Mouse (Mus musculus) forebrain, embryonic 15.5 days (tissue): ENCODE measurements around the gene Ccdc91. TPM values are rescaled to one million over a fixed set of nuclear protein-coding genes. Genes with fewer than 3 reads are reported as not detected.

Source experiments
- ATAC-seq: fragments of 200-750 bp; cut with Nextera tagmentation; replicated peaks from 2 replicates; pipeline ENCODE4 v1.8.0; 2017; ENCODE audit warnings: mild to moderate bottlenecking, moderate TSS enrichment, moderate library complexity
- H3K27ac ChIP-seq: fragments of 300-500 bp; sonication (generic); replicated peaks from 2 replicates; pipeline ENCODE4 v1.5.1; 2015; ENCODE audit warnings: mild to moderate bottlenecking, inconsistent platforms
- H3K27me3 ChIP-seq: fragments of 300-500 bp; sonication (generic); 2 replicates; pipeline ENCODE4 v1.6.1; 2015; ENCODE audit warnings: inconsistent platforms
- H3K36me3 ChIP-seq: fragments of 300-500 bp; sonication (generic); 2 replicates; pipeline ENCODE4 v1.6.1; 2015; ENCODE audit warnings: mild to moderate bottlenecking, inconsistent platforms
- H3K4me1 ChIP-seq: fragments of 300-500 bp; sonication (generic); 2 replicates; pipeline ENCODE4 v1.6.1; 2015; ENCODE audit warnings: inconsistent platforms
- H3K4me2 ChIP-seq: fragments of 300-500 bp; sonication (generic); replicated peaks from 2 replicates; pipeline ENCODE4 v1.6.1; 2015; ENCODE audit warnings: mild to moderate bottlenecking, inconsistent platforms
- H3K4me3 ChIP-seq: fragments of 300-500 bp; sonication (generic); 2 replicates; pipeline ENCODE4 v1.5.1; 2015; ENCODE audit warnings: mild to moderate bottlenecking, inconsistent platforms
- H3K9ac ChIP-seq: fragments of 300-500 bp; sonication (generic); replicated peaks from 2 replicates; pipeline ENCODE4 v1.6.1; 2015; ENCODE audit warnings: mild to moderate bottlenecking, inconsistent platforms
- H3K9me3 ChIP-seq: fragments of 300-500 bp; sonication (generic); 2 replicates; pipeline ENCODE4 v1.6.1; 2016; ENCODE audit warnings: inconsistent platforms
- WGBS: fragments of 180-500 bp; shearing (Covaris S2); methylation state at CpG from one replicate; pipeline ENCODE4 v1.1.7; 2015; ENCODE audit warnings: mixed read lengths; 5-methylcytosine and 5-hydroxymethylcytosine counted together
- polyA plus RNA-seq: library from polyadenylated mRNA; unstranded; fragments of >200 nt; fragmentation: Nextera tagmentation; extraction: Ambion mirVana; gene quantifications from 2 replicates; pipeline ENCODE4 v1.2.1, GENCODE M21; 2015

Ccdc91 gene
- polyA plus RNA-seq, 1 experiment from 2014 or later: 37.9 TPM

DNA sequence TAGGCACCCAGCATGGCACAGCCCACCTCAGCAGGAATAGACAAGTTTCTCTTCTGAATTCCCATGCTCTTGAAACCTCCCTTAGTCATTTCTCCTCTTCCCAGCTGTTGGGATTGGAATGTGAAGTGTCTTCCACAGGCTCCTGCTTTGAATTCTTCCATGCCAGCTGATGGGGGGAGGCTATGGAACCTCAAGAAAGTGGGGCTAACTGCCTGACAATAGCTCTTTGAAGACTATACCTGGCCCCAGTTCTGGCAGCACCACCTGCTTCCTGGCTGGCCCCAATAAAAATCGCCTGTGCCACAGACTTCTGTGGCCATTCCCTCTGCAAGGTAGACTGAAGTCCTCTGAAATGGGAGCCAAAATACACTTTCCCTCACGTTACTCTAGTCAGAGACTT is 187.0 kb downstream of the Ccdc91 start:
- H3K9ac ChIP-seq: no peak overlapping the region
- no peaks in the 10 kb centered on the region for H3K27me3 ChIP-seq
- H3K36me3 ChIP-seq: no peaks in the 10 kb centered on the region
- H3K4me1 ChIP-seq: no peaks in the 10 kb centered on the region
- WGBS: 88% methylated on average over 2 of the region's 2 CpGs
- no peaks in the 10 kb centered on the region for H3K9me3 ChIP-seq
- H3K4me2 ChIP-seq: no peak overlapping the region
- H3K27ac ChIP-seq: no peak overlapping the region
- no peak overlapping the region for H3K4me3 ChIP-seq
- ATAC-seq: no peak

GRCm38 (mm10) chr6:147664339-147664738 is 188.7 kb downstream of the Ccdc91 start:
- H3K4me3 ChIP-seq: no peak overlapping the region
- WGBS: 56% methylated on average over 3 of the region's 3 CpGs
- H3K27me3 ChIP-seq: no peaks in the 10 kb centered on the region
- H3K27ac ChIP-seq: no peak overlapping the region
- H3K4me2 ChIP-seq: no peak overlapping the region
- no peaks in the 10 kb centered on the region for H3K9me3 ChIP-seq
- H3K4me1 ChIP-seq: no peaks in the 10 kb centered on the region
- no peaks in the 10 kb centered on the region for H3K36me3 ChIP-seq
- no peak for ATAC-seq
- no peak overlapping the region for H3K9ac ChIP-seq

DNA sequence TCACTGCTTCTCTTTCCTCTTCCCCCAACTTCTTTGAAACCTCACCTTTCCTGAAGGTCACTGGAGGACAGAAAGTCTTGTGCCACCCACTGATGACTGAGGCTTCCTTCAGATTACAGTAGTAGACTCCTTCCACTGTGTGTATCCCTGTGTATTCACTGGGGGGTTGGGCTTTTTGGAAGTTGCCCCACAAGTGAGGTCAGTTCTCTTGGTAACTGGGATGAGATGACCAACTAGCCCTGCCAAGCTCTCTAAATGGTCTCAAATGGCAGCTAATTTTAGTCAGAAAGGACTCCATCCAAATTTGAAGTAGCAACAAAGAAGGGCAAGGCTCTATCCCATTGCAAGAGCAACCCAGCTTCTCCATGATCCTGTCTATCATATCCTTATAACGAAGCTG is 195.7 kb downstream of the Ccdc91 start:
- H3K27ac ChIP-seq: no peak overlapping the region
- no peak for ATAC-seq
- H3K4me1 ChIP-seq: no peaks in the 10 kb centered on the region
- no peaks in the 10 kb centered on the region for H3K9me3 ChIP-seq
- H3K9ac ChIP-seq: no peak overlapping the region
- no peaks in the 10 kb centered on the region for H3K36me3 ChIP-seq
- 87% methylated on average over 1 of the region's 1 CpGs for WGBS
- no peak overlapping the region for H3K4me3 ChIP-seq
- H3K4me2 ChIP-seq: no peak overlapping the region
- H3K27me3 ChIP-seq: no peaks in the 10 kb centered on the region

- no peak overlapping the region for H3K9ac ChIP-seq
- H3K9me3 ChIP-seq: no peaks in the 10 kb centered on the region
- no peak for ATAC-seq
- H3K36me3 ChIP-seq: no peaks in the 10 kb centered on the region
- H3K27me3 ChIP-seq: no peaks in the 10 kb centered on the region
- WGBS: 73% methylated on average over 2 of the region's 2 CpGs
- no peak overlapping the region for H3K4me3 ChIP-seq
- H3K4me2 ChIP-seq: no peak overlapping the region
- H3K4me1 ChIP-seq: no peaks in the 10 kb centered on the region
- no peak overlapping the region for H3K27ac ChIP-seq
These were observed 196.9 kb downstream of the Ccdc91 start for GRCm38 (mm10) chr6:147672481-147672880.

GRCm38 (mm10) chr6:147675022-147675733 is 199.6 kb downstream of the Ccdc91 start:
- no peaks in the 10 kb centered on the region for H3K27me3 ChIP-seq
- H3K36me3 ChIP-seq: no peaks in the 10 kb centered on the region
- H3K9me3 ChIP-seq: no peaks in the 10 kb centered on the region
- WGBS: 93% methylated on average over 7 of the region's 7 CpGs
- H3K4me2 ChIP-seq: no peak overlapping the region
- H3K4me3 ChIP-seq: no peak overlapping the region
- H3K9ac ChIP-seq: no peak overlapping the region
- no peak overlapping the region for H3K27ac ChIP-seq
- H3K4me1 ChIP-seq: no peaks in the 10 kb centered on the region
- ATAC-seq: no peak

DNA sequence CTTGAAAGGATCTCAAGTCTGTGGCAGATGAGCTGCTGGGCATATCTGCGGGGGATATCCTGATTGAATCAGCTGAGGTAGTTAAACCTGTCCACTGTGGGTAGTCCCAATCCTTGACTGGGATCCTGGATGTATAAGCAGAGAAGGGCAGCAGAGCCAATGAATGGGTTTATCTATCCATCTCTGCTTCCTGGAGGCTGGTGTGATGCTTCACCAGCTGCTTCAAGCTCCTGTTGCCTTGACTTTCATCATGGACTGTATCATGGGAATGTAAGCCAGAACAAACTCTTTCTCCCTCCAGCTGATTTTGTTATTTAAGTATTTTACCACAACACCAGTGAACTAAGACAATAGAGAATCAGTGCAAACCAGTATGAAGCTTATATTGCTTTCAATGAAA is 200.6 kb downstream of the Ccdc91 start:
- no peaks in the 10 kb centered on the region for H3K9me3 ChIP-seq
- no peaks in the 10 kb centered on the region for H3K4me1 ChIP-seq
- 96% methylated on average over 1 of the region's 1 CpGs for WGBS
- no peaks in the 10 kb centered on the region for H3K36me3 ChIP-seq
- H3K9ac ChIP-seq: no peak overlapping the region
- no peaks in the 10 kb centered on the region for H3K27me3 ChIP-seq
- ATAC-seq: no peak
- H3K4me2 ChIP-seq: no peak overlapping the region
- H3K4me3 ChIP-seq: no peak overlapping the region
- H3K27ac ChIP-seq: no peak overlapping the region

Other genes starting within 250 kb of the Ccdc91 start
- gene Pthlh, start 211.6 kb upstream of the Ccdc91 start, polyA plus RNA-seq: 0.89 and 1.2 TPM in 2 replicates